Mouse (Mus musculus) bone marrow, adult 2 months (tissue): ENCODE measurements around the gene Slc24a1. TPM values are rescaled to one million over a fixed set of nuclear protein-coding genes. Genes with fewer than 3 reads are reported as not detected.
"Not testable (repeated sequence)": the region's sequence is repeated elsewhere in the genome, so short reads cannot be mapped to it uniquely, and the experiment has no call there.

ENCODE experiments used
- H3K27ac ChIP-seq: fragments of 200-500 bp; 2 replicates; pipeline ENCODE4 v1.5.1; 2012; ENCODE audit warnings: low read depth, mild to moderate bottlenecking, control low read depth, inconsistent platforms, low read length; ENCODE audit not compliant: control insufficient read depth, poor library complexity, insufficient read depth
- H3K4me1 ChIP-seq: fragments of 200-500 bp; 2 replicates; pipeline ENCODE4 v1.6.1; 2011; ENCODE audit warnings: low read length; ENCODE audit not compliant: control insufficient read depth, insufficient read depth
- H3K4me3 ChIP-seq: fragments of 200-500 bp; replicated peaks from 2 replicates; pipeline ENCODE3; 2011; ENCODE audit warnings: mild to moderate bottlenecking, low read depth, low read length, control low read depth; ENCODE audit not compliant: control insufficient read depth
- CTCF ChIP-seq: fragments of 200-500 bp; IDR thresholded peaks from 2 replicates; pipeline ENCODE4 v1.5.1; 2011; ENCODE audit warnings: low read length, control low read depth; ENCODE audit not compliant: control insufficient read depth, insufficient read depth
- POLR2A ChIP-seq: fragments of 200-500 bp; IDR thresholded peaks from 2 replicates; pipeline ENCODE4 v1.6.1; 2011; ENCODE audit warnings: low read depth, mild to moderate bottlenecking, control low read depth, low read length, borderline replicate concordance; ENCODE audit not compliant: control insufficient read depth
- WGBS: fragments of 180-500 bp; shearing (Covaris S2); methylation state at CpG from one replicate; pipeline ENCODE4 v1.1.7; 2018; 5-methylcytosine and 5-hydroxymethylcytosine counted together
- polyA plus RNA-seq: library from polyadenylated mRNA; stranded (reverse); fragments of >200 nt; gene quantifications from 2 replicates; pipeline ENCODE4 v1.2.4, GENCODE M21; 2011; ENCODE audit warnings: low replicate concordance; ENCODE audit not compliant: missing spikeins, insufficient read depth, insufficient read length

The Slc24a1 gene
- polyA plus RNA-seq: 0.25 TPM in 1 of 2 replicates, not detected in the other

DNA sequence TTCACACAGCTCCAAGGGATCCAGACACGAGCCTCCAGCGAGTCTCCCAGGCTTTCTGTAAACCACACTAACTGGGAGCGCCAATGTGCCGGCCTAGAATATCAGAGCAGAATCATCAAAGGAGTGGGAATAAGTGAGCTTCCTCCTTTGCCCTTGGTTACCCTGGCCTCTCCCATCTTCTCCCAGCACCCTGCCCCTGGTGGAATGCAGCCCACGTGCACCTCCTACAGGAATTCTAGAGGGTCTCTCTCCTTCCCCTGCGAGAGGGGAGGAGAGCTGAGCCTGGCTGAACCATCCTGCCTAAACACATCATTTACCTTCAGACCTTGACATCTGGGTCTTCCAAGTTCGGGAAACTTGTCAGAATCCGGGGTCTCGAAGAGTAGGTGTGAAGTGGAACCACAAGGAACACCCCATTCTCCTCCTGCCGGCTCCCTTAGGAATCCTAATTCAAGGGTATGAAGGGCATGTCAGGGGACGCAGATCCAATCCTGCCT lies at the start of gene Slc24a1:
Slc24a1 (minus strand) TSS at position 447 of the 497 bp plus-strand sequence.
- Histone ChIP-seq H3K4me3 (no peak within 1 kb of the TSS), H3K27ac (no peak within 1 kb of the TSS), H3K4me1 (no peaks in the 10 kb centered on the region)
- WGBS: 61% methylated on average over 11 of the region's 11 CpGs
- no peak for TF ChIP-seq POLR2A
- no peak for TF ChIP-seq CTCF

DNA sequence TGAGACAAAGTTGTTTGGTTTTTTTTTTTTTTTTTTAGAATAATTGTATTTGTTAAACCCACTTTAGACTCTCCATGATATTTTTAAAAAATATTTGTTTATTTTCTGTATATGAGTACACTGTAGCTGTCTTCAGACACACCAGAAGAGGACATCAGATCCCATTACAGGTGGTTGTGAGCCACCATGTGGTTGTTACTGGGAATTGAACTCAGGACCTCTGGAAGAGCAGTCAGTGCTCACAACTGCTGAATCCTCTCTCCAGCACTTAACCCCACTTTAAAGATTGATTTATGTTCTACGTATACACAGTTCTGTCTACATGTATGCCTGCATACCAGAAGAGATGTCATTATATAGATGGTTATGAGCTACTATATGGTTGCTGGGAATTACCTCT lies 44.1 kb upstream of the Slc24a1 start:
- not testable (repeated sequence) for H3K4me3 ChIP-seq, H3K4me1 ChIP-seq, H3K27ac ChIP-seq
- WGBS: 85% methylated on average over 1 of the region's 1 CpGs

DNA sequence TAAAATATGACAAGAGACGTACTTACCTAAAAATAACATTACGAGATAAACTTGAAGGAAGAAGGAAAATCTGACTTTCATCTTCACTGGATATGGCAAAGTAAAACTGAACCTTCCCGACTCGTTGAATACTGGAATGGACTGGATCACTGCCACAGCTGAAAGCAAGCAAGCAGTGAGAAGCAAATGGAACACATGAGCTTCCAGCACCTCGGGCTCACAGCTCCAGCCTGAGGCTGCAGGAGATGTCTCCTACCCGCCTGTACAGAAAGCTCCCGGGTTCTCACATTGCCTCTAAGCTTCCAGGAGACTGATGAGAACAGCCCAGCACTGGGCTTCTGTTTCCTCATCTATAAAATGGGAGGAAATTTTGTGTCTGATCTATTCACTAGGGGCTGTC lies 38.9 kb upstream of the Slc24a1 start:
- no peak overlapping the region for H3K4me3 ChIP-seq
- no peak overlapping the region for H3K27ac ChIP-seq
- TF ChIP-seq POLR2A: no peak
- no peak for TF ChIP-seq CTCF
- no peaks in the 10 kb centered on the region for H3K4me1 ChIP-seq
- 86% methylated on average over 7 of the region's 7 CpGs for WGBS

DNA sequence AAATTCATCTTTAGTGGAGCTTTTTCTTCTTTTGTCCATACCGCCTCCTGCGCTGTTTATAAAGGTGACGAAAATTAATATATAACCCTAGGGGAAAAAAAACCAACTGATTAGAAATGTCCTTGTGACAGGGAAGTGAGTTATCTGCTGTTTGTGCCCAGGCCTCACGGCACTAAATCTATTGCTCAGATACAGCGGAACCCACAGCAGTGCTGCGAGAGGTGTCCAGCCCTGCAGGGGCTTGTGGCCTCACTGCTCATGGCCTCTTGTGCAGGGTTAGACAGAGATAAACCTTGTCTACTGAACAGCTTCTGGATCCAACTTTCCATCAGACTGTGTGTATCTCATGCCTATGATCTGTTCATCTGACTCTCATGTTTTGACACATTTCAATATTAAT lies 37.0 kb upstream of the Slc24a1 start:
- no peak for TF ChIP-seq POLR2A
- no peak for TF ChIP-seq CTCF
- no peak overlapping the region for H3K27ac ChIP-seq
- WGBS: 84% methylated on average over 6 of the region's 6 CpGs
- H3K4me1 ChIP-seq: no peaks in the 10 kb centered on the region
- no peak overlapping the region for H3K4me3 ChIP-seq

DNA sequence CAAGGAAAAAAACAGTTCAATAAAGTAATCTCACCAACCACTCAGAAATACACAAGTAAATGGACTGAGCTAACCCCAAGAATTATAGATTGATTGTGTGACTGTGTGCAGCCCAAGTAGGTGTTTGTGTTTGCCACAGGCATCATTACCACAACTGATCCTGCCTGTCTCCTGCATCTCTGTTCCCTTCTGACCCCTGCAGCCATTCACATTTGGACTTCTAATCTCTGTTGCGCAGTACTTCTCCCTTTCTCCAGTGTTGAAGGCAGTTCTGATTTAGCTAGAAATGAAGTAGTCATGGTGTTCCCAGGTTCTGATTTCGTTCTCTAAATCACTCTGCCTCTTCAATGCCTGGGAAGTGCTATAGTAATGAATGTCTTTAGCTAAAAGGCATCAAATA lies 36.2 kb upstream of the Slc24a1 start:
- Histone ChIP-seq H3K27ac (no peak overlapping the region), H3K4me1 (no peaks in the 10 kb centered on the region), H3K4me3 (no peak overlapping the region)
- 86% methylated on average over 2 of the region's 2 CpGs for WGBS
- TF ChIP-seq CTCF (no peak), POLR2A (no peak)

DNA sequence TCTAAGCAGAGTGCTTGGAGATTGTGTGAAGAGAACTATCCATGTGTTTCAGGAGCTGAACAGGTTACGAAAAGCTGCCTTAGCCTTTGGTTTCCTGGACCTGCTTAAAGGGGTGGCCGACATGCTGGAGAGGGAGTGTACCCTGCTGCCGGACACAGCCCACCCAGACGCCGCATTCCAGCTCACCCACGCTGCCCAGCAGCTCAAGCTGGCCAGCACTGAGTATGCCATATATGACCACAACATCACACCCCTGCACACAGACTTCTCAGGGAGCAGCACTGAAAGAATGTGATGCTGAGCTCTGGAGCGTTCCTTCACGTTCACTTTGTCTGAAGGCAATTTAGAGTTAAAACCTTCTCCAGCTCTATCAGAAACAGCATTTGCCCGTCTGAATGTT lies 34.4 kb upstream of the Slc24a1 start:
- 91% methylated on average over 9 of the region's 9 CpGs for WGBS

DNA sequence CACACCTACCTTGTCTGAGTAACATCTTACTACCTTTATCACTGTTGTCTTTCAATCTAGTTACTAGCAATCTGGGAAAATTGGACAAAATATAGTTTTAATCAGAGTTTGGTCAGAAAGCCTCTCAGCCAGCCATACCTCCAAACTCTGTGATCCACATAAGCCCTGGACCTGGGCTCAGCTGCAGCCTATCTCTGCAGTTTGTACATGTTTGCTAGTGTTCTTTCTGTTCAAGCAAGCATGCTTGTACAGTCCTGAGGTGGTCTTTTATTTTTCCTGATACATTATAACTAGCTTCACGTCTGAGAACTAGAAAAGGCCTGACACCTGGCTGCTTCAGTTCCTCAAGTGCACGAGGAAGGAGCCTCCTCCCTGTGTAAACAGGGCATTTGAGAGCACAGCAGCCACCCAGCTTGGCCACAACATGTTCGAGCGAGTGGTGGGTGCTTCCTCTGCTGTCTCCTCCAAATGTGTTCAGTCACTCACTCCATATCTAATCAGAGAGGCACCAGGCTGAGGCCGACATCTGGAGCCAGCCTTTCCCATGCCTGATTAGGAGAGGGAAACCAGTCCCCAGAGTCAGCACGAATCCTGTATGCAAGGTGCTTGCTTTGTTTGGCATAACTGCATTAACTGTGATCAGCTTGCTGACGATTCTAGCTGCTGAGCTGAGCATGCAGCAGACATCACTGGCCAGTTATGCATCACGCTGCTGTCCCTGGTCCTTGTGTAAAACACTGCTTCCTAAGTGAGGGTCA lies 33.8 kb upstream of the Slc24a1 start:
- 66% methylated on average over 8 of the region's 8 CpGs for WGBS
- Histone ChIP-seq H3K4me3 (no peak overlapping the region), H3K27ac (no peak overlapping the region), H3K4me1 (no peaks in the 10 kb centered on the region)
- no peak for TF ChIP-seq POLR2A
- TF ChIP-seq CTCF: no peak

More for the DNA sequence above, 34.4 kb upstream of the Slc24a1 start:
- TF ChIP-seq CTCF (no peak), POLR2A (no peak)
- Histone ChIP-seq H3K4me3 (no peak overlapping the region), H3K27ac (no peak overlapping the region), H3K4me1 (no peaks in the 10 kb centered on the region)

DNA sequence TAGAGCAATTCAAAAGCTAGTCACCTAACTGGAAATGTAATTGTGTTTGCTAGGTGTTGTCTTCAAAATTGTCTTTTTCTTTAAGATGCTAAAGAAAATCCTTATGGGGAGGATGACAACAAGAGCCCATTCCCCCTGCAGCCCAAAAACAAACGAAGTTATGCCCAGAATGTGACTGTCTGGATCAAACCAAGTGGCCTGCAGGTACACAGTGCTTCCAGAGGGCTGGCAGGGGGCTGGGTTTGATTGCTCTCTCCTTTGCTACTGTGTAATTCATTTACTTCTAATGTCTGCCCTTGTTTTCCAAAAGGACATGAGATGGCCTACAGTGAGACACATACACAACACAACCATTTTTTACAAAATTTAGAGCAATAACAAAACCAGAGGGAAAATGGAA lies 30.5 kb upstream of the Slc24a1 start:
- H3K27ac ChIP-seq: no peak overlapping the region
- TF ChIP-seq CTCF (no peak), POLR2A (no peak)
- no peaks in the 10 kb centered on the region for H3K4me1 ChIP-seq
- H3K4me3 ChIP-seq: no peak overlapping the region
- WGBS: 71% methylated on average over 1 of the region's 1 CpGs

DNA sequence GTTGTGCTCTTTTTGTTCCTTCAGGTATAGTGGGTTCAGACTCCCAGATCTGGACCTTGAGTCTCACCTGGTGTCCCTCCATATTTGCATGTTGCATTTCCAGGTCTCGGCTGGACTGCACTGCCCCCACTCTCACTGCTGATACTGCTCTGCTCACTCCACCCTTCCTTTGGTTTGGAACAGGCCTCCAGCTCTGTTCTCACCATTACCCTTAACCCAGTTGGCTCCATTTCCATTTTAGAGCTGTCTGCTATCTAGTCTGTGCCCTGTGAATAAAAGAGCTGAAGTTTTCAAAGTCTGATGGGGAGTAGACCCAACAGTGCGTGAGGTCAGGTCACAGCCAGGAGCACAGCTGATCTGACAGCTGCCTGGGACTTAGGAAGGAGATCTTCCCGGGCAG lies 29.1 kb upstream of the Slc24a1 start:
- Histone ChIP-seq H3K27ac (no peak overlapping the region), H3K4me1 (no peaks in the 10 kb centered on the region), H3K4me3 (no peak overlapping the region)
- WGBS: 87% methylated on average over 3 of the region's 3 CpGs
- TF ChIP-seq POLR2A (no peak), CTCF (no peak)
